Mouse (Mus musculus): ENCODE data around the gene Wdr5. TPM values are rescaled to one million over a fixed set of nuclear protein-coding genes. Genes with fewer than 3 reads are reported as not detected.
"Not testable (repeated sequence)": the region's sequence is repeated elsewhere in the genome, so short reads cannot be mapped to it uniquely, and the experiment has no call there.

Wdr5 gene
- polyA plus RNA-seq, 1 experiment = 27.2 TPM

- Histone ChIP-seq H3K4me1 (ENCODE audit: control insufficient read depth, insufficient read depth, low read length) (peaks cover 16% of the 10 kb centered on the region), H3K4me3 (ENCODE audit: control insufficient read depth, low read depth, low read length) (peak overlapping the region; percentile 99; the same call in 1 of the 2 replicates), H3K27ac (ENCODE audit: control insufficient read depth, insufficient read depth, low read depth, low read length) (no peak overlapping the region), H3K36me3 (ENCODE audit: control insufficient read depth, insufficient read depth, low read length) (no peaks in the 10 kb centered on the region; the same call in 1 of the 2 replicates), H3K27me3 (ENCODE audit: control insufficient read depth, insufficient read depth, low read length) (no peaks in the 10 kb centered on the region)
- TF ChIP-seq CTCF (IDR thresholded peaks at IDR 0.05; ENCODE audit: control insufficient read depth, insufficient read depth, insufficient replicate concordance, low read depth, low read length) = no peak
- TF ChIP-seq POLR2A (IDR thresholded peaks at IDR 0.05; ENCODE audit: control insufficient read depth, low read depth, low read length) = no peak
These were observed 1.3 kb downstream of the Wdr5 start for GRCm38 (mm10) chr2:27516289-27516688.

- TF ChIP-seq CTCF (IDR thresholded peaks at IDR 0.05; ENCODE audit: control insufficient read depth, insufficient read depth, insufficient replicate concordance, low read depth, low read length) (no peak), POLR2A (IDR thresholded peaks at IDR 0.05; ENCODE audit: control insufficient read depth, low read depth, low read length) (no peak)
- H3K27ac ChIP-seq (ENCODE audit: control insufficient read depth, insufficient read depth, low read depth, low read length) = no peak overlapping the region
- no peak overlapping the region for H3K4me3 ChIP-seq (ENCODE audit: control insufficient read depth, low read depth, low read length)
- no peaks in the 10 kb centered on the region; the same call in 1 of the 2 replicates for H3K36me3 ChIP-seq (ENCODE audit: control insufficient read depth, insufficient read depth, low read length)
- peaks cover 16% of the 10 kb centered on the region for H3K4me1 ChIP-seq (ENCODE audit: control insufficient read depth, insufficient read depth, low read length)
- no peaks in the 10 kb centered on the region for H3K27me3 ChIP-seq (ENCODE audit: control insufficient read depth, insufficient read depth, low read length)
These were observed 3.3 kb downstream of the Wdr5 start for GRCm38 (mm10) chr2:27518283-27518682.

GRCm38 (mm10) chr2:27538455-27539330 lies 23.7 kb downstream of the Wdr5 start:
- H3K4me3 ChIP-seq (ENCODE audit: control insufficient read depth, low read depth, low read length); H3K27ac ChIP-seq (ENCODE audit: control insufficient read depth, insufficient read depth, low read depth, low read length); H3K4me1 ChIP-seq (ENCODE audit: control insufficient read depth, insufficient read depth, low read length); H3K36me3 ChIP-seq (ENCODE audit: control insufficient read depth, insufficient read depth, low read length); H3K27me3 ChIP-seq (ENCODE audit: control insufficient read depth, insufficient read depth, low read length): not testable (repeated sequence)

- H3K4me3 ChIP-seq (ENCODE audit: control insufficient read depth, low read depth, low read length) = no peak overlapping the region
- TF ChIP-seq CTCF (IDR thresholded peaks at IDR 0.05; ENCODE audit: control insufficient read depth, insufficient read depth, insufficient replicate concordance, low read depth, low read length) (no peak), POLR2A (IDR thresholded peaks at IDR 0.05; ENCODE audit: control insufficient read depth, low read depth, low read length) (no peak)
- no peaks in the 10 kb centered on the region; the same call in 1 of the 2 replicates for H3K36me3 ChIP-seq (ENCODE audit: control insufficient read depth, insufficient read depth, low read length)
- peaks cover 7% of the 10 kb centered on the region for H3K4me1 ChIP-seq (ENCODE audit: control insufficient read depth, insufficient read depth, low read length)
- H3K27me3 ChIP-seq (ENCODE audit: control insufficient read depth, insufficient read depth, low read length) = no peaks in the 10 kb centered on the region
- no peak overlapping the region for H3K27ac ChIP-seq (ENCODE audit: control insufficient read depth, insufficient read depth, low read depth, low read length)
These were observed 24.4 kb downstream of the Wdr5 start for GRCm38 (mm10) chr2:27539336-27539735.

GRCm38 (mm10) chr2:27539772-27540514 lies 25.0 kb downstream of the Wdr5 start:
- H3K36me3 ChIP-seq (ENCODE audit: control insufficient read depth, insufficient read depth, low read length) = no peaks in the 10 kb centered on the region
- no peaks in the 10 kb centered on the region for H3K27me3 ChIP-seq (ENCODE audit: control insufficient read depth, insufficient read depth, low read length)
- H3K27ac ChIP-seq (ENCODE audit: control insufficient read depth, insufficient read depth, low read depth, low read length) = peak overlapping the region; percentile 88
- peak overlapping the region; percentile 94 for H3K4me3 ChIP-seq (ENCODE audit: control insufficient read depth, low read depth, low read length)
- TF ChIP-seq POLR2A (IDR thresholded peaks at IDR 0.05; ENCODE audit: control insufficient read depth, low read depth, low read length) (peak; percentile 86; the same call in 1 of the 2 replicates), CTCF (IDR thresholded peaks at IDR 0.05; ENCODE audit: control insufficient read depth, insufficient read depth, insufficient replicate concordance, low read depth, low read length) (peak; percentile 6; the same call in 1 of the 2 replicates)
- H3K4me1 ChIP-seq (ENCODE audit: control insufficient read depth, insufficient read depth, low read length) = peaks cover 7% of the 10 kb centered on the region

GRCm38 (mm10) chr2:27540515-27540836 lies 25.5 kb downstream of the Wdr5 start:
- Histone ChIP-seq H3K27ac (ENCODE audit: control insufficient read depth, insufficient read depth, low read depth, low read length) (peak overlapping the region; percentile 88), H3K4me3 (ENCODE audit: control insufficient read depth, low read depth, low read length) (peak overlapping the region; percentile 94), H3K27me3 (ENCODE audit: control insufficient read depth, insufficient read depth, low read length) (no peaks in the 10 kb centered on the region), H3K4me1 (ENCODE audit: control insufficient read depth, insufficient read depth, low read length) (peaks cover 7% of the 10 kb centered on the region), H3K36me3 (ENCODE audit: control insufficient read depth, insufficient read depth, low read length) (no peaks in the 10 kb centered on the region)
- no peak for TF ChIP-seq CTCF (IDR thresholded peaks at IDR 0.05; ENCODE audit: control insufficient read depth, insufficient read depth, insufficient replicate concordance, low read depth, low read length)

GRCm38 (mm10) chr2:27541225-27541624 lies 26.3 kb downstream of the Wdr5 start:
- Histone ChIP-seq H3K36me3 (ENCODE audit: control insufficient read depth, insufficient read depth, low read length) (no peaks in the 10 kb centered on the region), H3K4me1 (ENCODE audit: control insufficient read depth, insufficient read depth, low read length) (peaks cover 7% of the 10 kb centered on the region), H3K27me3 (ENCODE audit: control insufficient read depth, insufficient read depth, low read length) (no peaks in the 10 kb centered on the region), H3K4me3 (ENCODE audit: control insufficient read depth, low read depth, low read length) (no peak overlapping the region; the same call in 1 of the 2 replicates), H3K27ac (ENCODE audit: control insufficient read depth, insufficient read depth, low read depth, low read length) (no peak overlapping the region; the same call in 1 of the 2 replicates)
- TF ChIP-seq CTCF (IDR thresholded peaks at IDR 0.05; ENCODE audit: control insufficient read depth, insufficient read depth, insufficient replicate concordance, low read depth, low read length) (no peak), POLR2A (IDR thresholded peaks at IDR 0.05; ENCODE audit: control insufficient read depth, low read depth, low read length) (no peak)
